Mouse (Mus musculus): ENCODE measurements around the gene Sidt1.
A peak's percentile ranks its signal among the peaks of the same experiment; 100 is the strongest.

Gene Sidt1

GRCm38 (mm10) chr16:44252735-44253134, 80.3 kb downstream of the Sidt1 start:
- DNase-seq (ENCODE audit: low spot score in 2 of 2) = no peak

- DNase-seq (ENCODE audit: low spot score in 2 of 2) = no peak
Measured at GRCm38 (mm10) chr16:44249985-44250384, 83.0 kb downstream of the Sidt1 start.

GRCm38 (mm10) chr16:44243323-44243722, 89.7 kb downstream of the Sidt1 start:
- DNase-seq (ENCODE audit: low spot score in 2 of 2) = no peak

- DNase-seq (ENCODE audit: low spot score in 2 of 2) = peak in 1 of 2 experiments; percentile 48
Measured at GRCm38 (mm10) chr16:44242633-44243032, 90.4 kb downstream of the Sidt1 start.

- no peak for DNase-seq (ENCODE audit: low spot score in 2 of 2)
Measured at GRCm38 (mm10) chr16:44240406-44240805, 92.6 kb downstream of the Sidt1 start.

GRCm38 (mm10) chr16:44238835-44239263, 94.1 kb downstream of the Sidt1 start:
- no peak for DNase-seq (ENCODE audit: low spot score in 2 of 2)

- no peak for DNase-seq (ENCODE audit: low spot score in 2 of 2)
Measured at GRCm38 (mm10) chr16:44237836-44238235, 95.2 kb downstream of the Sidt1 start.

- peak in 1 of 2 experiments; percentile 46 for DNase-seq (ENCODE audit: low spot score in 2 of 2)
Measured at GRCm38 (mm10) chr16:44233019-44233418, 100.0 kb downstream of the Sidt1 start.

- no peak for DNase-seq (ENCODE audit: low spot score in 2 of 2)
Measured at GRCm38 (mm10) chr16:44226706-44227291, 106.2 kb downstream of the Sidt1 start.

- DNase-seq (ENCODE audit: low spot score in 2 of 2) = no peak
Measured at GRCm38 (mm10) chr16:44221463-44221862, 111.5 kb downstream of the Sidt1 start.

GRCm38 (mm10) chr16:44216417-44216816, 116.6 kb downstream of the Sidt1 start:
- DNase-seq (ENCODE audit: low spot score in 2 of 2) = no peak

- DNase-seq (ENCODE audit: low spot score in 2 of 2) = no peak
Measured at GRCm38 (mm10) chr16:44215513-44215912, 117.5 kb downstream of the Sidt1 start.

GRCm38 (mm10) chr16:44212703-44213102, 120.3 kb downstream of the Sidt1 start:
- no peak for DNase-seq (ENCODE audit: low spot score in 2 of 2)

GRCm38 (mm10) chr16:44211054-44211414, 122.0 kb downstream of the Sidt1 start:
- no peak for DNase-seq (ENCODE audit: low spot score in 2 of 2)

- no peak for DNase-seq (ENCODE audit: low spot score in 2 of 2)
Measured at GRCm38 (mm10) chr16:44210156-44211053, 122.6 kb downstream of the Sidt1 start.

- DNase-seq (ENCODE audit: low spot score in 2 of 2) = no peak
Measured at GRCm38 (mm10) chr16:44205973-44206372, 127.0 kb downstream of the Sidt1 start.

GRCm38 (mm10) chr16:44204331-44204730, 128.7 kb downstream of the Sidt1 start:
- DNase-seq (ENCODE audit: low spot score in 2 of 2) = no peak

- DNase-seq (ENCODE audit: low spot score in 2 of 2) = no peak
Measured at GRCm38 (mm10) chr16:44200146-44200545, 132.8 kb downstream of the Sidt1 start.

GRCm38 (mm10) chr16:44199066-44199703, 133.8 kb downstream of the Sidt1 start:
- no peak for DNase-seq (ENCODE audit: low spot score in 2 of 2)

GRCm38 (mm10) chr16:44190968-44191367, 142.0 kb downstream of the Sidt1 start:
- DNase-seq (ENCODE audit: low spot score in 2 of 2) = no peak
